Mouse (Mus musculus) thymus, adult 2 months (tissue): Measurements from ENCODE around the gene Wwox.

Experiments used
- CTCF ChIP-seq: fragments of 200-500 bp; IDR thresholded peaks from 2 replicates; pipeline ENCODE4 v1.5.1; 2012; ENCODE audit warnings: mild to moderate bottlenecking, control low read depth, low read length, moderate library complexity, borderline replicate concordance; ENCODE audit not compliant: control insufficient read depth, poor library complexity, insufficient read depth; ENCODE audit errors: extremely low read depth
- POLR2A ChIP-seq: fragments of 200-500 bp; IDR thresholded peaks from 2 replicates; pipeline ENCODE4 v1.6.1; 2012; ENCODE audit warnings: mild to moderate bottlenecking, low read length, control low read depth, moderate library complexity; ENCODE audit not compliant: control insufficient read depth, poor library complexity, insufficient read depth; ENCODE audit errors: extremely low read depth

DNA sequence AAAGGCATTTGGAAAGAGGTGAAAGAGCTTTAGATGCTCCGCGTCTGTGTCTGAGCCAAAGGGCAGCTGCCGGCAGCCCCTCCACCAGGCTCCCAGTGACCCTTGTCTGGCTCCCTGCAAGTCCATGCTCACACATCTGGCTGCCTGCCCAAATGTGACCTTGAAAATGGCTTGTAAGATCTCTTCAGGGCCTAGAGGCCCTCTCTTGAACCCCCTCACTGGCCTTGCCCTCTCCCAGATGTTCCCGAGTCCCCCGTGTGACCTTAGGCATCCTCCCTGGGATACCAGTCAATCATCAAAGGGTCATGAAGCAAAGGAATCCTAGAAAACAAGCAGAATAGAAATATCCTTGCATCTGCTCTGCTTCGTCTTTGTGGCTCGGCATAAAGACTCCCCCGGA, 567.1 kb downstream of the Wwox start:
- TF ChIP-seq CTCF (no peak), POLR2A (no peak)
